Mouse (Mus musculus) layer of hippocampus, postnatal 10 days (tissue): ENCODE measurements around the gene Mypn. TPM values are rescaled to one million over a fixed set of nuclear protein-coding genes. Genes with fewer than 3 reads are reported as not detected.

ENCODE experiments used
- DNase-seq, 2 experiments: peaks; one replicate each; pipeline ENCODE4 v3.0.0; 2021; ENCODE audit warnings: low spot score in 2 of 2
- total RNA-seq, 2 experiments: library from RNA; stranded (reverse); gene quantifications; 2 replicates each; pipeline ENCODE4 v1.2.3; 2021

Gene Mypn
- total RNA-seq, 2 experiments from 2014 or later, result 3.7 to 4.2 TPM

- DNase-seq, result no peak
Measured at GRCm38 (mm10) chr10:63155668-63156350, 47.9 kb downstream of the Mypn start.

GRCm38 (mm10) chr10:63154726-63155125, 49.0 kb downstream of the Mypn start:
- DNase-seq, result no peak

GRCm38 (mm10) chr10:63154226-63154625, 49.5 kb downstream of the Mypn start:
- no peak for DNase-seq

GRCm38 (mm10) chr10:63153563-63153962, 50.2 kb downstream of the Mypn start:
- peak; percentile 79 to 80 for DNase-seq

GRCm38 (mm10) chr10:63152358-63152757, 51.4 kb downstream of the Mypn start:
- no peak for DNase-seq

- no peak for DNase-seq
Measured at GRCm38 (mm10) chr10:63142660-63143059, 61.1 kb downstream of the Mypn start.

GRCm38 (mm10) chr10:63136436-63136835, 67.3 kb downstream of the Mypn start:
- DNase-seq, result no peak

- DNase-seq, result no peak
Measured at GRCm38 (mm10) chr10:63135680-63136079, 68.1 kb downstream of the Mypn start.

- DNase-seq, result no peak
Measured at GRCm38 (mm10) chr10:63133326-63133725, 70.4 kb downstream of the Mypn start.

GRCm38 (mm10) chr10:63132356-63132755, 71.4 kb downstream of the Mypn start:
- no peak for DNase-seq

- no peak for DNase-seq
Measured at GRCm38 (mm10) chr10:63130500-63130899, 73.3 kb downstream of the Mypn start.

GRCm38 (mm10) chr10:63128256-63128655, 75.5 kb downstream of the Mypn start:
- DNase-seq, result no peak

GRCm38 (mm10) chr10:63127156-63127555, 76.6 kb downstream of the Mypn start:
- no peak for DNase-seq

GRCm38 (mm10) chr10:63126116-63126515, 77.6 kb downstream of the Mypn start:
- DNase-seq, result no peak

GRCm38 (mm10) chr10:63125343-63125742, 78.4 kb downstream of the Mypn start:
- no peak for DNase-seq

- no peak for DNase-seq
Measured at GRCm38 (mm10) chr10:63124016-63124415, 79.7 kb downstream of the Mypn start.

GRCm38 (mm10) chr10:63123141-63123540, 80.6 kb downstream of the Mypn start:
- DNase-seq, result no peak

- DNase-seq, result peak; percentile 23 to 38
Measured at GRCm38 (mm10) chr10:63122516-63122915, 81.2 kb downstream of the Mypn start.

- DNase-seq, result no peak
Measured at GRCm38 (mm10) chr10:63121961-63122360, 81.8 kb downstream of the Mypn start.

- DNase-seq, result no peak
Measured at GRCm38 (mm10) chr10:63119916-63120315, 83.8 kb downstream of the Mypn start.

- no peak for DNase-seq
Measured at GRCm38 (mm10) chr10:63117583-63117982, 86.2 kb downstream of the Mypn start.

GRCm38 (mm10) chr10:63116376-63116775, 87.4 kb downstream of the Mypn start:
- DNase-seq, result no peak

GRCm38 (mm10) chr10:63115881-63116280, 87.9 kb downstream of the Mypn start:
- DNase-seq, result no peak
